Mouse (Mus musculus) lung, embryonic 15.5 days (tissue): Measurements from ENCODE around the gene Mrpl33. TPM values are rescaled to one million over a fixed set of nuclear protein-coding genes. Genes with fewer than 3 reads are reported as not detected.

Experiments
- ATAC-seq: fragments of 200-750 bp; cut with Nextera tagmentation; 2 replicates; pipeline ENCODE4 v1.8.0; 2017; ENCODE audit warnings: moderate number of reproducible peaks, borderline replicate concordance; ENCODE audit not compliant: low FRiP score, low TSS enrichment; ENCODE audit errors: extremely low read depth
- H3K27ac ChIP-seq: fragments of 300-500 bp; sonication (generic); 2 replicates; pipeline ENCODE4 v1.5.1; 2015; ENCODE audit warnings: moderate library complexity, mild to moderate bottlenecking, inconsistent platforms
- H3K27me3 ChIP-seq: fragments of 300-500 bp; sonication (generic); 2 replicates; pipeline ENCODE4 v1.6.1; 2015; ENCODE audit warnings: inconsistent platforms
- H3K36me3 ChIP-seq: fragments of 300-500 bp; sonication (generic); 2 replicates; pipeline ENCODE4 v1.6.1; 2015; ENCODE audit warnings: inconsistent platforms
- H3K4me1 ChIP-seq: fragments of 300-500 bp; sonication (generic); 2 replicates; pipeline ENCODE4 v1.6.1; 2015; ENCODE audit warnings: inconsistent platforms
- H3K4me2 ChIP-seq: fragments of 300-500 bp; sonication (generic); 2 replicates; pipeline ENCODE4 v1.6.1; 2015; ENCODE audit warnings: inconsistent platforms, mild to moderate bottlenecking, moderate library complexity
- H3K4me3 ChIP-seq: fragments of 300-500 bp; sonication (generic); 2 replicates; pipeline ENCODE4 v1.5.1; 2015; ENCODE audit warnings: mild to moderate bottlenecking, inconsistent platforms
- H3K9ac ChIP-seq: fragments of 300-500 bp; sonication (generic); 2 replicates; pipeline ENCODE4 v1.6.1; 2015; ENCODE audit warnings: inconsistent platforms
- H3K9me3 ChIP-seq: fragments of 300-500 bp; sonication (generic); 2 replicates; pipeline ENCODE4 v1.6.1; 2016; ENCODE audit warnings: inconsistent platforms
- WGBS: fragments of 180-500 bp; shearing (Covaris S2); methylation state at CpG from one replicate; pipeline ENCODE4 v1.1.7; 2015; 5-methylcytosine and 5-hydroxymethylcytosine counted together
- polyA plus RNA-seq: library from polyadenylated mRNA; unstranded; fragments of >200 nt; fragmentation: Nextera tagmentation; extraction: Ambion mirVana; gene quantifications from 2 replicates; pipeline ENCODE4 v1.2.1, GENCODE M21; 2015

Gene Mrpl33
- polyA plus RNA-seq, 1 experiment from 2014 or later: 275 TPM

GRCm38 (mm10) chr5:31645798-31646197 lies 49.1 kb downstream of the Mrpl33 start:
- Histone ChIP-seq H3K9me3 (no peaks in the 10 kb centered on the region), H3K27ac (no peak overlapping the region), H3K4me1 (no peaks in the 10 kb centered on the region), H3K36me3 (no peaks in the 10 kb centered on the region), H3K4me3 (no peak overlapping the region), H3K27me3 (no peaks in the 10 kb centered on the region), H3K9ac (no peak overlapping the region), H3K4me2 (no peak overlapping the region)
- WGBS: 88% methylated on average over 6 of the region's 6 CpGs
- ATAC-seq: no peak

DNA sequence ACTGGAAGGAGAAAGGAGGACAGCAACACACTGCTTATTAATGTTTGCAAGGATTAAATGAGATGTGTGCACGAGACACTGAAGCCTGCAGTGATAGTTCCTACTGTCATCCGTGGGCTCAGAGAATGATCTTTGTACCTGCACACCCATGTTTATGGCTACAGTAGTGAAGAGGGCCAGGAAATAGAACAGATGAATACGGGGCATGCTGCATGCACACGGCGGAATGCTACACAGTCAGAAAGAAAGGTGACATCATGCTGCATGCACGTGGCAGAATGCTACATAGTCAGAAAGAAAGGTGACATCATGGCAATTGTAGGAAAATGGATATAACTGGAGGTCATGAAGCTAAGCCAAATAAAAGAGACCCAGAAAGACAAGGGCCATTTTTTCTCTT lies 49.8 kb downstream of the Mrpl33 start:
- no peak overlapping the region for H3K9ac ChIP-seq
- no peaks in the 10 kb centered on the region for H3K36me3 ChIP-seq
- H3K4me1 ChIP-seq: no peaks in the 10 kb centered on the region
- 77% methylated on average over 6 of the region's 6 CpGs for WGBS
- H3K4me3 ChIP-seq: no peak overlapping the region
- ATAC-seq: no peak
- H3K27ac ChIP-seq: no peak overlapping the region
- no peaks in the 10 kb centered on the region for H3K9me3 ChIP-seq
- H3K4me2 ChIP-seq: no peak overlapping the region
- H3K27me3 ChIP-seq: no peaks in the 10 kb centered on the region

DNA sequence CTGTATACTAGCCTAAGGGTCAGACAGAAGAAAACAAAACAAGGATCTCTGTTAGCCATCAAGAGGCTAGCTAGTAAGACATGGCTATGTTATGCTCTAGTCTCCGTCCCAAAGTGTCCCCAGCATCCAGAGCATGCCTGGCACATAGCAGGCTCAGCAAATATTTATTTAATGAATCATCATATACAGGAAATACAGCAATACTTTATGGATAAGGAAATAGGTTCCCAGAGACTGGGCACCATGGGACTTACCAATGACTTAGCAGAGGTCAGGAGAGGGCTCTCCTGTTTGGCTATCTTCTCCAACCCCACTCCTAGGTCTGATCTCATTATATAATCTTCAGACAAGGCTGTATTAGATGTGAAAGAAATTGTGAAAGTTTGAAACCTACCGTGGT lies 50.6 kb downstream of the Mrpl33 start:
- H3K27ac ChIP-seq: no peak overlapping the region
- H3K4me2 ChIP-seq: no peak overlapping the region
- H3K27me3 ChIP-seq: no peaks in the 10 kb centered on the region
- ATAC-seq: no peak
- no peak overlapping the region for H3K9ac ChIP-seq
- H3K4me1 ChIP-seq: no peaks in the 10 kb centered on the region
- H3K9me3 ChIP-seq: no peaks in the 10 kb centered on the region
- H3K4me3 ChIP-seq: no peak overlapping the region
- H3K36me3 ChIP-seq: no peaks in the 10 kb centered on the region
- 58% methylated on average over 2 of the region's 2 CpGs for WGBS

DNA sequence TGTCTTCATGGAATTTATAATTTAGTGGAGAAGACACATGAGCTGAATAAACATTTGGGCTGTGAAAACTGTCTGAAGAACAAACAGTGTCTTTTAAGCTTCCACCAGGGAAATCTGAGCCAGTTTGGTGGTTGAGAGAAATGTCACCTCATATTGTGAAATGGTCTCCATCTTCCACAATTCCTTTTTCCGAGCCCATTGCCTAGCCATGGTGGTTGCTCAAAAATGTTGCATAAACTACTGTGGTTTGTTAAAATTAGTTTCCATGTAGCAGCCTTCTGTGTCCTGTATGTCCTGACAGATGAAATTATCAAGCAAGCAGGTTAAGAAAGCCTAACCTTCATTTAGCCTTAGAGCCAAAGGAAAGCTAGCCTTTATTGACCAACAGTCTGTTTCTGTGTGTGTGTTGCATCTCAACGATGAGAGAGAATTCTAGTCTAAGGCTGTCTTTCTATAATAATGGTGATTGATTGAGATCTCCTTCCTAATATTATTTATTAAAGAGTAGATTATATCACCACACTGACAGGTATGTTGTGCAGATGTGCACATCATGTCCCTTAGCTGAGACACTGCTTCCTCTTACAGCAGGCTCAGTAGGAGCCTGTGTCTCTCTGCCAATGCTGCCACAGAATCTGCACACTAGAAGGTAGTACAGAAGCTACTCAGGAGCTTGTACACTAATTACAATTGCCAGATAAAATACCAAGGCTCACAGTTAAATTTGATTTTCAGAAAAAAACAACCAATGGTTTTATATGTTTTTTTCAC lies 54.0 kb downstream of the Mrpl33 start:
- Histone ChIP-seq H3K9me3 (no peaks in the 10 kb centered on the region), H3K4me1 (no peaks in the 10 kb centered on the region), H3K27ac (no peak overlapping the region), H3K4me3 (no peak overlapping the region), H3K9ac (no peak overlapping the region), H3K4me2 (no peak overlapping the region), H3K27me3 (no peaks in the 10 kb centered on the region), H3K36me3 (no peaks in the 10 kb centered on the region)
- WGBS: 91% methylated on average over 2 of the region's 2 CpGs
- no peak for ATAC-seq

DNA sequence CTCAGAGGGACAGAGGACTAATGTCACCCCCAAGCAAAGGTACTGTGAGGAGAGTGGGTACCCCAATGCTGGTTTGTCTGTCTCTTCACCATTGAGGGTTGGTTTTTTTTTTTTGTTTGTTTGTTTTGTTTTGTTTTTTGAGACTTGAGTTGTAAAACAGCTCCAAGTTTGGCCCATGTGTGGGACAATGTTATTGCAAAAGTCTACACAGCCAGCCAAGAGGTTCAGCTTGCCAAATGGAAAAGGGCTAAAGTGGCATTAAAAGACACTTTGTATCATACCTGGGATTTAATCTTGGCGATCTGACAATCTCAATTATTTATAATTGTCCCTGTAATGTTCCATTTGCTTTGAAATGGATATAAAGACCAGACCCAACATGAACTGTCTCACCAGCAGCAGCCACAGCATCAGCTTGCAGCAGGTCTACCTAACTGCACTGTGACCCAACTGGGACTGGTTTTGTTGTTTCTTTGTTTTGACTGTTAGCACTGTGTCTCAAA lies 59.0 kb downstream of the Mrpl33 start:
- Histone ChIP-seq H3K4me1 (no peaks in the 10 kb centered on the region), H3K27ac (no peak overlapping the region), H3K4me3 (no peak overlapping the region), H3K4me2 (no peak overlapping the region), H3K27me3 (no peaks in the 10 kb centered on the region), H3K9me3 (no peaks in the 10 kb centered on the region), H3K36me3 (no peaks in the 10 kb centered on the region), H3K9ac (no peak overlapping the region)
- WGBS: 87% methylated on average over 1 of the region's 1 CpGs
- no peak for ATAC-seq

- no peaks in the 10 kb centered on the region for H3K4me1 ChIP-seq
- H3K9ac ChIP-seq: no peak overlapping the region
- H3K36me3 ChIP-seq: no peaks in the 10 kb centered on the region
- 15% methylated on average over 1 of the region's 1 CpGs for WGBS
- H3K4me2 ChIP-seq: no peak overlapping the region
- no peaks in the 10 kb centered on the region for H3K9me3 ChIP-seq
- ATAC-seq: no peak
- H3K27ac ChIP-seq: no peak overlapping the region
- H3K27me3 ChIP-seq: no peaks in the 10 kb centered on the region
- H3K4me3 ChIP-seq: no peak overlapping the region
These were observed 69.4 kb downstream of the Mrpl33 start for GRCm38 (mm10) chr5:31666176-31666575.

GRCm38 (mm10) chr5:31668325-31668968 lies 71.7 kb downstream of the Mrpl33 start:
- H3K9ac ChIP-seq: no peak overlapping the region
- no peaks in the 10 kb centered on the region for H3K27me3 ChIP-seq
- 80% methylated on average over 13 of the region's 13 CpGs for WGBS
- no peak overlapping the region for H3K4me2 ChIP-seq
- ATAC-seq: no peak
- H3K27ac ChIP-seq: no peak overlapping the region
- H3K4me3 ChIP-seq: no peak overlapping the region
- no peaks in the 10 kb centered on the region for H3K36me3 ChIP-seq
- H3K4me1 ChIP-seq: no peaks in the 10 kb centered on the region
- H3K9me3 ChIP-seq: no peaks in the 10 kb centered on the region

- Histone ChIP-seq H3K9ac (no peak overlapping the region), H3K36me3 (no peaks in the 10 kb centered on the region), H3K4me3 (no peak overlapping the region), H3K4me1 (no peaks in the 10 kb centered on the region), H3K27ac (no peak overlapping the region), H3K4me2 (no peak overlapping the region), H3K9me3 (no peaks in the 10 kb centered on the region), H3K27me3 (no peaks in the 10 kb centered on the region)
- 57% methylated on average over 5 of the region's 5 CpGs for WGBS
- ATAC-seq: no peak
These were observed 73.2 kb downstream of the Mrpl33 start for GRCm38 (mm10) chr5:31669984-31670383.

GRCm38 (mm10) chr5:31671137-31671536 lies 74.4 kb downstream of the Mrpl33 start:
- H3K4me2 ChIP-seq: no peak overlapping the region
- WGBS: 42% methylated on average over 2 of the region's 2 CpGs
- H3K4me3 ChIP-seq: no peak overlapping the region
- no peak overlapping the region for H3K9ac ChIP-seq
- H3K27me3 ChIP-seq: no peaks in the 10 kb centered on the region
- H3K36me3 ChIP-seq: no peaks in the 10 kb centered on the region
- H3K4me1 ChIP-seq: no peaks in the 10 kb centered on the region
- H3K9me3 ChIP-seq: no peaks in the 10 kb centered on the region
- no peak for ATAC-seq
- no peak overlapping the region for H3K27ac ChIP-seq

- Histone ChIP-seq H3K36me3 (no peaks in the 10 kb centered on the region), H3K4me2 (no peak overlapping the region), H3K9me3 (no peaks in the 10 kb centered on the region), H3K27me3 (no peaks in the 10 kb centered on the region), H3K27ac (no peak overlapping the region), H3K9ac (no peak overlapping the region), H3K4me3 (no peak overlapping the region), H3K4me1 (no peaks in the 10 kb centered on the region)
- ATAC-seq: no peak
- 67% methylated on average over 2 of the region's 2 CpGs for WGBS
These were observed 76.7 kb downstream of the Mrpl33 start for GRCm38 (mm10) chr5:31673431-31673830.

- no peak overlapping the region for H3K27ac ChIP-seq
- ATAC-seq: no peak
- H3K9me3 ChIP-seq: no peaks in the 10 kb centered on the region
- H3K36me3 ChIP-seq: no peaks in the 10 kb centered on the region
- H3K4me3 ChIP-seq: no peak overlapping the region
- no peak overlapping the region for H3K9ac ChIP-seq
- H3K27me3 ChIP-seq: no peaks in the 10 kb centered on the region
- no peak overlapping the region for H3K4me2 ChIP-seq
- WGBS: 87% methylated on average over 1 of the region's 1 CpGs
- no peaks in the 10 kb centered on the region for H3K4me1 ChIP-seq
These were observed 81.3 kb downstream of the Mrpl33 start for GRCm38 (mm10) chr5:31678000-31678399.

GRCm38 (mm10) chr5:31680183-31680582 lies 83.4 kb downstream of the Mrpl33 start:
- H3K9ac ChIP-seq: no peak overlapping the region
- no peaks in the 10 kb centered on the region for H3K4me1 ChIP-seq
- H3K36me3 ChIP-seq: no peaks in the 10 kb centered on the region
- no peak overlapping the region for H3K4me3 ChIP-seq
- no peak overlapping the region for H3K4me2 ChIP-seq
- ATAC-seq: no peak
- no peaks in the 10 kb centered on the region for H3K27me3 ChIP-seq
- H3K9me3 ChIP-seq: no peaks in the 10 kb centered on the region
- WGBS: 70% methylated on average over 4 of the region's 4 CpGs
- H3K27ac ChIP-seq: no peak overlapping the region
